Mouse (Mus musculus) forebrain, embryonic 10.5 days (tissue): ENCODE data around the gene Slc22a4. TPM values are rescaled to one million over a fixed set of nuclear protein-coding genes. Genes with fewer than 3 reads are reported as not detected.
A peak's percentile ranks its signal among the peaks of the same experiment; 100 is the strongest.

Experiments used
- DNase-seq: peaks from one replicate; pipeline ENCODE4 v3.0.0-alpha.2; 2017; ENCODE audit warnings: low spot score; ENCODE audit errors: extremely low spot score
- H3K27ac ChIP-seq: fragments of 300-500 bp; sonication (generic); 2 replicates; pipeline ENCODE4 v1.5.1; 2016; ENCODE audit warnings: mild to moderate bottlenecking
- H3K27me3 ChIP-seq: fragments of 300-500 bp; sonication (generic); 2 replicates; pipeline ENCODE4 v1.6.1; 2016; ENCODE audit warnings: mild to moderate bottlenecking; ENCODE audit not compliant: poor library complexity, severe bottlenecking
- H3K36me3 ChIP-seq: fragments of 300-500 bp; sonication (generic); replicated peaks from 2 replicates; pipeline ENCODE4 v1.6.1; 2016; ENCODE audit warnings: mild to moderate bottlenecking, moderate library complexity
- H3K4me1 ChIP-seq: fragments of 300-500 bp; sonication (generic); 2 replicates; pipeline ENCODE4 v1.6.1; 2016
- H3K4me3 ChIP-seq: fragments of 300-500 bp; sonication (generic); 2 replicates; pipeline ENCODE4 v1.5.1; 2016; ENCODE audit warnings: mild to moderate bottlenecking, moderate library complexity
- H3K9me3 ChIP-seq: fragments of 300-500 bp; sonication (generic); 2 replicates; pipeline ENCODE4 v1.6.1; 2016; ENCODE audit warnings: mild to moderate bottlenecking, moderate library complexity
- WGBS: fragments of 180-500 bp; shearing (Covaris S2); methylation state at CpG from one replicate; pipeline ENCODE4 v1.1.7; 2016; 5-methylcytosine and 5-hydroxymethylcytosine counted together
- polyA plus RNA-seq: library from polyadenylated mRNA; unstranded; fragments of >200 nt; fragmentation: Nextera tagmentation; extraction: Ambion mirVana; gene quantifications from 2 replicates; pipeline ENCODE4 v1.2.1, GENCODE M21; 2016

Gene Slc22a4
- 0.76 and 1.3 TPM in 2 replicates for polyA plus RNA-seq

- Histone ChIP-seq H3K27ac (peak within 1 kb of the TSS; percentile 81), H3K36me3 (no peaks in the 10 kb centered on the region), H3K4me3 (peak within 1 kb of the TSS; percentile 64), H3K27me3 (peaks cover 52% of the 10 kb centered on the region), H3K9me3 (no peaks in the 10 kb centered on the region), H3K4me1 (peaks cover 17% of the 10 kb centered on the region)
- peak; percentile 74 for DNase-seq
- WGBS: 3% methylated on average over 61 of the region's 61 CpGs
These were observed at the start of gene Slc22a4 for GRCm38 (mm10) chr11:54028044-54028951. TSS of gene Slc22a4 (minus strand) at chr11:54028090.

- WGBS: 90% methylated on average over 1 of the region's 1 CpGs
- no peak for DNase-seq
- Histone ChIP-seq H3K4me1 (peaks cover 8% of the 10 kb centered on the region), H3K4me3 (no peak overlapping the region), H3K9me3 (peaks cover 3% of the 10 kb centered on the region; the same call in 1 of the 2 replicates), H3K27ac (no peak overlapping the region), H3K27me3 (peaks cover 3% of the 10 kb centered on the region; the same call in 1 of the 2 replicates), H3K36me3 (no peaks in the 10 kb centered on the region)
These were observed 48.2 kb upstream of the Slc22a4 start for GRCm38 (mm10) chr11:54076101-54076500.

DNA sequence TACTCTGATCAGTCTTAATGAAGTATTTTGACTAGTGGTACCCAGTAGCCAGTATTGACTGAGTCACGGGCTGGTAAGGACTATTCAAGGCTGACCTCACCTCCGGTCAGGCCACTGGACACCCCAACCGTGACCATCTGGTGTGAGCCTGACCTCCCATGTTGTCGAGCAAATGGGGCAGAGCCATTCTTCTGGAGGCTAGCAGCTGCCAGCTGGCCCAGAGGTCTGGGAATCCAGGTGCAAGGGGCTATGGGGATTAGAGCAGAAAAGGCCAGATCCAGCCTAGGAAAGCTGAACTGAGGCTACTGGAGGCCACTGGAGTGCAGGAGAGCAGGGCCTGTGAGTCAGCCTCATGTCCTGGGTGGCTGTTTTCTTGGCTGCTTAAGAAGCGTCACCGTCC lies 47.5 kb upstream of the Slc22a4 start:
- peaks cover 8% of the 10 kb centered on the region for H3K4me1 ChIP-seq
- 76% methylated on average over 6 of the region's 6 CpGs for WGBS
- H3K9me3 ChIP-seq: peaks cover 3% of the 10 kb centered on the region; the same call in 1 of the 2 replicates
- H3K27me3 ChIP-seq: peaks cover 10% of the 10 kb centered on the region
- no peak overlapping the region for H3K27ac ChIP-seq
- no peak for DNase-seq
- H3K4me3 ChIP-seq: no peak overlapping the region
- no peaks in the 10 kb centered on the region for H3K36me3 ChIP-seq

GRCm38 (mm10) chr11:54073291-54073690 lies 45.4 kb upstream of the Slc22a4 start:
- H3K4me1 ChIP-seq: peaks cover 23% of the 10 kb centered on the region
- no peaks in the 10 kb centered on the region for H3K36me3 ChIP-seq
- H3K9me3 ChIP-seq: peaks cover 3% of the 10 kb centered on the region; the same call in 1 of the 2 replicates
- 32% methylated on average over 4 of the region's 4 CpGs for WGBS
- no peak overlapping the region for H3K4me3 ChIP-seq
- H3K27me3 ChIP-seq: peaks cover 28% of the 10 kb centered on the region
- DNase-seq: no peak
- peak overlapping the region; percentile 25; the same call in 1 of the 2 replicates for H3K27ac ChIP-seq

DNA sequence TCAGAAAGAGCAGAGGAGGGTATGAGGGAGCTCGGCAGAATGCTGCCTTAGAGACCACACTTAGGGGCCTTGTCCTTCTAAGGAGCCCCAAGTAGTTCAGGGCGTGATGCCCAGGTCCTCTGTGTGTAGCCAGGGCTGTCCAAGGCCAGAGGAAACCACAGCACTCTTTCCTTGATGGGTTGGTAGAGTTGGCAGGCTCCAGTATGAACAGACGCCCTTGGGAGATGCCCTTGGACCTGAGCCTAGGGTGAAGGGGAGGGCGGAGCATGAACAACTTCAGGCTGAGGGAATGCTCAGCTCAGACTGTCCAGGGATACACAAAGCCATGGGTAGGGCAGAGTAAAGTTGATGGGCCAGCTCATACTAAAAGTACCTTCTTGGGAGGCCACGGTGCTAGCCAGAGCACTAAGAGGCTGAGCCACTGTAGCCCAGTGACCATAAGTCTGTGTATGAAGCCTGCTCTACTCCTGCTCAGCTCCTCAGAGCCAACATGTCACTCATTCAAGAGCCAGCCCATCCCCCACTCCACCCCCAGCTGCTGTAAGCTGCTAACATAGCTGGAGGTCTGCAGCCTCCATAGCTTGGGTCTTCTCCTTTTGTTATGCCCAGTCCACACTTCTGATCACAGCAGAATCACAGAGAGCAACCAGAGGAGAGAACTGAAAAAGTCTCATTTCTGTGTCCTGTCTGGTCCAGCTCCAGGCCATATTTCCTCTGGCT lies 44.0 kb upstream of the Slc22a4 start:
- Histone ChIP-seq H3K27ac (no peak overlapping the region), H3K9me3 (peaks cover 3% of the 10 kb centered on the region; the same call in 1 of the 2 replicates), H3K4me3 (no peak overlapping the region), H3K36me3 (no peaks in the 10 kb centered on the region), H3K4me1 (peaks cover 38% of the 10 kb centered on the region), H3K27me3 (peaks cover 43% of the 10 kb centered on the region)
- no peak for DNase-seq
- WGBS: 88% methylated on average over 5 of the region's 5 CpGs

DNA sequence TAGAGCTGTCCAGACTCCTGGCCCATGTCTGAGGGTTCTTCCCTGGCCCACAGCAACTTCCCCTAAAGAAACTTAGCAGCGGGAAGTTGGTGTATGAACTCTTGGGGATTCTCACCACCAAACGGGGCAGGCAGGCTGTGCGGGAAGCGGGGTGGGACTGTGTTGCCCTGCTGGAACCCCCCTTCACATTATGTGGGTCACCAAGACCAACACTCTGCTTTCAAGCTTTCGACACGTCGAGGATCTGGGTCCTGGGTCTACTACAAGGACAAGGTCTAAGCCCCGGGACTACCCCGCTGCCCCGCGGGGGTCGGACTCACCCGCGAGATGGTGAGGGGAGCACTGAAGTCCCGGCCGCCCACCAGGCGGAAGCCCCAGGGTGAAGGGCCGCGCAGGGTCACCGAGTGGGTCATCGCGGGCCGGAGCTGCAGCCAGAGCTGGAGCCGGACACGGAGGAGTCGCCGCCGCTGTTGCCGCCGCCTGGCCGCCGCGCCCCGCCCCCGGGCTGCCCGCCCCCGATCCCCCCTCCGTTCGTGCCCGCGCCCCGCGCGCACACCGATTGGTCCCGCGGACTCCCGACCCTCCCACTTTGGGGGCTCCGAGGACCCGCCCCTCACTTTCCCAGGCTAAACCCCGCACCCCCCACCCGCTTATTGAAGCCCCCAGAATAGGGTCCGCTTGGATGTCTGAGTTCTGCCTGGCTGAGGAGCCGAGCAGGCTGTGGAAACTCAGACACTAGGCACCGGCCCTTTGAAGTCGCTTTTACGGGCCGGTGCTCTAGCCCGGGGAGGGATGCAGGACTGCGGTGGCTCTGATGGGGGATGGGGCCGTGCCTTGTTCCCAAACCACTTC lies 40.9 kb upstream of the Slc22a4 start, which contains the start of gene Pdlim4:
Gene Pdlim4 (minus strand): TSS at position 495 of the 852 bp plus-strand sequence.
- peak within 1 kb of the TSS; percentile 87 for H3K27ac ChIP-seq
- peaks cover 43% of the 10 kb centered on the region for H3K4me1 ChIP-seq
- 2% methylated on average over 51 of the region's 61 CpGs for WGBS

DNA sequence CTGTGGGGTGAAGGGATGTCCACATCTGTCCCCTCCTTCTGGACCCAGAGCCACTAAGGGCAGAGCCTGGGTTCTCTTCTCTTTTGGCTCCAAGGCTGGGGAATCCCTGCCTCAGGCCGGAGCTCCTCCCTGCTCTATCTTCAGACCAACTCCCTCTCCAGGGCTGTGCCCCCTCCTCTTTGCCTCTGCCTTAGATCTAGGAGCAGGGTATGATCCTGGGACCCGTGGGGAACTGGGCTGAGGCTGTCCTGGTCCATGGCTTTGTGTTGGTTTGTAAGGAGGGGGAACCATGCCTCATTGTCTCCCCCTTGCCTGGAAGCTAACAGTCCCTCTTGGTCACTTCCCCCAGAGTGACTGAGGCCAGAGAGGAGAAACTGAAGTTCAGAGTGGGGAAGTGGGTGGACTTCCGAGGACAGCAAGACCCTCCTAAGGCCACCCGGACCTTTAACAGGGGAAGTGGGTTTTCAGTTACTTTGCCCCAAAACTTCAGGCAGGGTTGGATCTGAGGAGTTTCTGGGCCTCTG lies 40.2 kb upstream of the Slc22a4 start:
- Histone ChIP-seq H3K36me3 (no peaks in the 10 kb centered on the region), H3K27me3 (peaks cover 53% of the 10 kb centered on the region), H3K4me1 (peaks cover 37% of the 10 kb centered on the region), H3K9me3 (no peaks in the 10 kb centered on the region), H3K27ac (peak overlapping the region; percentile 87), H3K4me3 (peak overlapping the region; percentile 70)
- DNase-seq: no peak
- WGBS: 37% methylated on average over 4 of the region's 4 CpGs

More for the DNA sequence above, 40.9 kb upstream of the Slc22a4 start, which contains the start of gene Pdlim4:
- H3K4me3 ChIP-seq: peak within 1 kb of the TSS; percentile 70
- H3K9me3 ChIP-seq: no peaks in the 10 kb centered on the region
- peak; percentile 77 for DNase-seq
- H3K36me3 ChIP-seq: no peaks in the 10 kb centered on the region
- peaks cover 53% of the 10 kb centered on the region for H3K27me3 ChIP-seq

DNA sequence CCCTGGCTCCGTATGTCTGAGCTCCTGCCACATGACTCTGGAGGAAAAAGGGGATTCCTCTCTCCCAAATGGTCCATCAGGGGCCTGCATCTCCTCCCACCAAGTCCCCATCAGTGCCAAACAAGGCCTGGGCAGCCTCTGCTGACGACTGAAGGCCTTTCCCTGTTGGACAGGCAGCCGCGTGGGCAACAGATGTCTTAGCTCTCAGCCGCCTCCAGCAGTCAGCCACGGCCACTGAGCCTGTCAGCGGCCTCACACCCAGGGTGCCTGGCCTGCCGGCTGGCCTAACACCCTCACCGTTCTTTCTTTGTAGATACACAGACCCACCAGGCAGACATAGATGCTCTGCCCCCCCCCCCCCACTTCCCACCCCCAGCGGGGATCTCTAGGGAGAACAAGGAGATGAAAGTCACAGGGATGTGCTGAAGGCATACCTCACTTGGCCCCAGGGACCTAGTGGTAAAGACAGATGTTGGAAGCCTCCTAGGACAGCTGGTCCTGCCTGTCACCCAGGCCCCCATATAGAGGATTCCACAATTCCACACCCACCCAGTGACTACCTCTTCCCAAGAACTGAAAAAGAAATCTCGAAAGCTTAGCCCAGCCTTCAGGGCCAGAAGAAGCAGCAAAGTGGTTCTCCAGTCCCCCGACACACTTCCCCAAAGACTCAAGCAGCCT lies 39.6 kb upstream of the Slc22a4 start:
- no peaks in the 10 kb centered on the region for H3K9me3 ChIP-seq
- peak overlapping the region; percentile 87 for H3K27ac ChIP-seq
- DNase-seq: no peak
- peaks cover 41% of the 10 kb centered on the region for H3K4me1 ChIP-seq
- WGBS: 35% methylated on average over 12 of the region's 12 CpGs
- H3K4me3 ChIP-seq: peak overlapping the region; percentile 70
- peaks cover 1% of the 10 kb centered on the region; the same call in 1 of the 2 replicates for H3K36me3 ChIP-seq
- H3K27me3 ChIP-seq: peaks cover 53% of the 10 kb centered on the region

- peaks cover 46% of the 10 kb centered on the region for H3K4me1 ChIP-seq
- no peak overlapping the region for H3K4me3 ChIP-seq
- 87% methylated on average over 5 of the region's 5 CpGs for WGBS
These were observed 38.5 kb upstream of the Slc22a4 start for GRCm38 (mm10) chr11:54066400-54066799.

DNA sequence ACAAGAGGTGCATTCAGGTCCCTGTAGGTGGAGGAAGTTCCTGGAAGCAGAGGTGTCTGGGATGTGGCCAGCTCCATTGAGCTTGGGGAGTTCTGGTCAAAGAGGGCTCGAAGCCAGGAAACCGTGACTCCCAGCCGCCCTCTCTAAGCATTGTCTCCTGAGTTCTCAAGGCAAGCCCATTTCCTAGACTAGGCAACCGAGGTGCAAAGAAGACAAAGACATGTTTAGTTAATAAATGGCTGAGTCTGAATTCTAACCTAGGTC lies 38.0 kb upstream of the Slc22a4 start:
- Histone ChIP-seq H3K4me1 (peaks cover 46% of the 10 kb centered on the region), H3K27me3 (peaks cover 47% of the 10 kb centered on the region), H3K36me3 (peaks cover 10% of the 10 kb centered on the region), H3K9me3 (no peaks in the 10 kb centered on the region), H3K27ac (no peak overlapping the region), H3K4me3 (no peak overlapping the region)
- no peak for DNase-seq
- WGBS: 91% methylated on average over 4 of the region's 4 CpGs

More at GRCm38 (mm10) chr11:54066400-54066799, 38.5 kb upstream of the Slc22a4 start:
- H3K27me3 ChIP-seq: peaks cover 53% of the 10 kb centered on the region
- DNase-seq: no peak
- peaks cover 9% of the 10 kb centered on the region for H3K36me3 ChIP-seq
- H3K9me3 ChIP-seq: no peaks in the 10 kb centered on the region
- H3K27ac ChIP-seq: no peak overlapping the region

DNA sequence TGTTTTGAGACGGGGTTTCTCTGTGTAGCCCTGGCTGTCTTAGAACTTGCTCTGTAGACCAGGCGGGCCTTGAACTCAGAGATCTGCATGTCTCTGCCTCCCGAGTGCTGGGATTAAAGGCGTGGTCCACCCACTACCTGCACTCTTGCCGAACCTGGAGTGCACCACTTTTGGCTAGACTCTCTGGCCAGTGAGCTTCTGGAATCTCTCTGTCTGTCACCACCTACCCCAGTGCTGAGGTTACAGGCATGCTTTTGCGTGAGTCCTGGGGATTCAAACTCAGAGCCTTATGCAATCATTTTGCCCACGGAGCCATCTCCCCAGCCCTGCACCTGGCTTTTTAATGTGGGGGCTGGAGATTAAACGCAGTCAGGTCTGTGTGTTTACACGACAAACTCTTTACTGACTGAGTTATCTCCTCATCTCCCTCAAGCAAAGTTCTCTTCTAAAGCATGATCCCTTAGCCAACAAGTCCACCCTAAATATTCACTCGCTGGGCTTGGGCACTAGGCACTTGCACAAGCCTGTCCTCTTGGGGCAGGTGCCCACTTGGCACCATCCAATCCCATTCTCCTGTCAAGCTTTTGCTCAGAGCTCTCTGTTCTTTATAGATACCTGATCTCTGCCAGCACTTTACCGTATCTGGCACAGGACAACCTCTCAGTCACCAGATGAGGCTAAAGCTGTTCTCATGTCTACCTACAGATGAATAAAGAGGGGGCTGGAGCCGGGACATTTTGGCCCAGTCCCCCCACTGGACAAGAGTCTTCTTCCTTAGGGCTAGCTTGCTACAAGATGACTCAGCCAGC lies 37.4 kb upstream of the Slc22a4 start:
- peaks cover 13% of the 10 kb centered on the region for H3K36me3 ChIP-seq
- no peak overlapping the region for H3K4me3 ChIP-seq
- H3K4me1 ChIP-seq: peaks cover 52% of the 10 kb centered on the region
- peaks cover 43% of the 10 kb centered on the region for H3K27me3 ChIP-seq
- no peaks in the 10 kb centered on the region for H3K9me3 ChIP-seq
- no peak for DNase-seq
- 91% methylated on average over 12 of the region's 12 CpGs for WGBS
- no peak overlapping the region for H3K27ac ChIP-seq
